Mouse (Mus musculus) liver, embryonic 18 days (tissue): Measurements from ENCODE around the gene Duoxa2. TPM values are rescaled to one million over a fixed set of nuclear protein-coding genes. Genes with fewer than 3 reads are reported as not detected.

Experiments
- polyA plus RNA-seq: library from polyadenylated mRNA; depleted of rRNA; stranded (reverse); fragments of >200 nt; gene quantifications from 2 replicates; pipeline ENCODE4 v1.2.3, GENCODE M21; 2012; rRNA removed

Gene Duoxa2
- not detected in 2 replicates for polyA plus RNA-seq

GRCm38 (mm10) chr2:122298596-122299490 lies at the start of gene Duoxa2:
Duoxa2 (plus strand) TSS chr2:122298900.

GRCm38 (mm10) chr2:122298096-122298499 lies 602 bp upstream of the Duoxa2 start, which contains the start of gene Duox2:
Duox2 (minus strand) TSS chr2:122298449.

GRCm38 (mm10) chr2:122313536-122313935 lies 14.8 kb downstream of the Duoxa2 start, which contains the start of gene Duoxa1:
Duoxa1 (minus strand) TSS chr2:122313730.

GRCm38 (mm10) chr2:122315372-122315771 lies 16.7 kb downstream of the Duoxa2 start, which contains the start of gene Duox1:
Duox1 (plus strand) TSS chr2:122315672.

Other genes starting within 250 kb of the Duoxa2 start
- gene Spg11, start 180.5 kb upstream of the Duoxa2 start, polyA plus RNA-seq, result 2.9 and 3.1 TPM in 2 replicates
- 473 and 557 TPM in 2 replicates for gene B2m, start 151.2 kb upstream of the Duoxa2 start, polyA plus RNA-seq
- 0.05 and 0.07 TPM in 2 replicates for gene Trim69, start 138.2 kb upstream of the Duoxa2 start, polyA plus RNA-seq
- 0.13 and 0.18 TPM in 2 replicates for gene Patl2, start 112.7 kb upstream of the Duoxa2 start, polyA plus RNA-seq
- gene Terb2, start 112.6 kb upstream of the Duoxa2 start, polyA plus RNA-seq, result not detected in 2 replicates
- 131 and 161 TPM in 2 replicates for gene Sord, start 64.2 kb upstream of the Duoxa2 start, polyA plus RNA-seq
- gene Duox2, start 451 bp upstream of the Duoxa2 start, polyA plus RNA-seq, result 0.01 and 0.02 TPM in 2 replicates
- 0.03 TPM in 1 of 2 replicates, not detected in the other for gene Duoxa1, start 14.8 kb downstream of the Duoxa2 start, polyA plus RNA-seq
- not detected in 2 replicates for gene Duox1, start 16.8 kb downstream of the Duoxa2 start, polyA plus RNA-seq
- gene Shf, start 70.3 kb downstream of the Duoxa2 start, polyA plus RNA-seq, result 6.4 and 7.1 TPM in 2 replicates
- gene Slc28a2, start 127.6 kb downstream of the Duoxa2 start, polyA plus RNA-seq, result 1.8 and 2.2 TPM in 2 replicates
- 0.01 and 0.03 TPM in 2 replicates for gene Gm14085, start 186.0 kb downstream of the Duoxa2 start, polyA plus RNA-seq